Mouse (Mus musculus) intestine, embryonic 14.5 days (tissue): ENCODE results near the gene Samd7. TPM values are rescaled to one million over a fixed set of nuclear protein-coding genes. Genes with fewer than 3 reads are reported as not detected.
A peak's percentile ranks its signal among the peaks of the same experiment; 100 is the strongest.

ENCODE experiments used
- ATAC-seq: fragments of 200-750 bp; cut with Nextera tagmentation; replicated peaks from 2 replicates; pipeline ENCODE4 v1.8.0; 2017; ENCODE audit warnings: low read depth, moderate number of reproducible peaks, moderate TSS enrichment, moderate library complexity; ENCODE audit not compliant: low FRiP score, low TSS enrichment
- DNase-seq: peaks from one replicate; pipeline ENCODE4 v3.0.0-alpha.2; 2018; ENCODE audit warnings: low spot score
- H3K27ac ChIP-seq: fragments of 300-500 bp; sonication (generic); 2 replicates; pipeline ENCODE4 v1.5.1; 2014; ENCODE audit warnings: low read depth, mild to moderate bottlenecking, control low read depth
- H3K27me3 ChIP-seq: fragments of 300-500 bp; sonication (generic); replicated peaks from 2 replicates; pipeline ENCODE4 v1.6.1; 2014; ENCODE audit warnings: low read length, control low read depth; ENCODE audit not compliant: control insufficient read depth, insufficient read depth
- H3K36me3 ChIP-seq: fragments of 300-500 bp; sonication (generic); 2 replicates; pipeline ENCODE4 v1.6.1; 2014; ENCODE audit warnings: low read length, control low read depth; ENCODE audit not compliant: control insufficient read depth, insufficient read depth
- H3K4me1 ChIP-seq: fragments of 300-500 bp; sonication (generic); replicated peaks from 2 replicates; pipeline ENCODE4 v1.6.1; 2014; ENCODE audit warnings: low read length, control low read depth, mixed read lengths; ENCODE audit not compliant: control insufficient read depth, insufficient read depth
- H3K4me2 ChIP-seq: fragments of 300-500 bp; sonication (generic); 2 replicates; pipeline ENCODE4 v1.6.1; 2014; ENCODE audit warnings: low read length
- H3K4me3 ChIP-seq: fragments of 300-500 bp; sonication (generic); 2 replicates; pipeline ENCODE4 v1.5.1; 2014; ENCODE audit warnings: low read depth, low read length, control low read depth, mixed read lengths
- H3K9ac ChIP-seq: fragments of 300-500 bp; sonication (generic); 2 replicates; pipeline ENCODE4 v1.6.1; 2014; ENCODE audit warnings: mild to moderate bottlenecking, low read length
- H3K9me3 ChIP-seq: fragments of 300-500 bp; sonication (generic); 2 replicates; pipeline ENCODE4 v1.6.1; 2016; ENCODE audit warnings: low read length, control low read depth; ENCODE audit not compliant: control insufficient read depth
- WGBS: fragments of 180-500 bp; shearing (Covaris S2); extraction: QIAGEN DNeasy Blood & Tissue Kit; methylation state at CpG from one replicate; pipeline ENCODE4 v1.1.7; 2014; 5-methylcytosine and 5-hydroxymethylcytosine counted together
- polyA plus RNA-seq: library from polyadenylated mRNA; unstranded; fragments of >200 nt; fragmentation: Nextera tagmentation; extraction: Ambion mirVana; gene quantifications from 2 replicates; pipeline ENCODE4 v1.2.1, GENCODE M21; 2014

Samd7 gene
- polyA plus RNA-seq, 1 experiment from 2014 or later, result not detected

DNA sequence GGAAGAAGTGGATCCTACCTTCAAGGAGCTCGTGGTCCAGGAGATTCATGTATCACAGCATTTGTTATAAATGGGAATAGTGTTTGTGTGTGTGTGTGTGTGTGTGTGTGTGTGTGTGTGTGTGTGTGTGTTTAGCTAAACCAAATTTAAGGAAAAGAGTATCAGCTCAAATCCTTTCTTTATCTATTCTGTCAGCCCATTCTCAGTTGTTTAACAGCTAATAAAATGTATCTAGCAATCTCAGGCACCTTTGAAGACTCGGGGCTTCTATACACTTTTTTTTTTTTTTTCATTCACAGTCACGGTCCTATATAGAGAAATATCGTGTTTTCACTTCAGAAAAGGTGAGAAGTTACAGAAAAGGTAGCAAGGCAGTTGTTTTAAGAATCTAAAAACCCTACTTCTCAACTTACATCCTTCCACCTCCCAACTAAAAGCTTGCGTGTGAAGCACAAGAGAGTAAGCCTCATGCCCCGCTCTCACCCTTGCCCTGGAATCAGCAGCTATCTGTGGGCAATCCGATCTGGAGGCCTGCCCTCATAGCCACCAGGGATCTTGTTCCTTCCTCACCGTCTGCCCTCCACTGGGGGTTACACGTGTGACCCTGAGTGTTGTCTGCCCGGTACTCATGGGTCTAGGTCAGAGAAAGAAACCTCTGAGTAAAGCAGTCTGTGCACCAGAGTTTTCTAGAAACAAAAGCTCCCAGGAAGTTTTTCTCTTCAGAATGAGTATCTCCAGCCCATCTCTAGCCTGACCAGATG lies 23.8 kb downstream of the Samd7 start:
- no peaks in the 10 kb centered on the region for H3K27me3 ChIP-seq
- WGBS, result 63% methylated on average over 10 of the region's 10 CpGs
- H3K4me1 ChIP-seq, result no peaks in the 10 kb centered on the region
- no peak overlapping the region for H3K4me2 ChIP-seq
- no peak for ATAC-seq
- H3K9ac ChIP-seq, result no peak overlapping the region
- no peak overlapping the region for H3K27ac ChIP-seq
- DNase-seq, result peak; percentile 29
- H3K9me3 ChIP-seq, result no peaks in the 10 kb centered on the region
- no peaks in the 10 kb centered on the region for H3K36me3 ChIP-seq
- no peak overlapping the region for H3K4me3 ChIP-seq

GRCm38 (mm10) chr3:30771560-30771959 lies 25.5 kb downstream of the Samd7 start:
- Histone ChIP-seq H3K27me3 (no peaks in the 10 kb centered on the region), H3K9ac (no peak overlapping the region), H3K36me3 (no peaks in the 10 kb centered on the region), H3K27ac (no peak overlapping the region), H3K9me3 (no peaks in the 10 kb centered on the region), H3K4me1 (no peaks in the 10 kb centered on the region), H3K4me3 (no peak overlapping the region), H3K4me2 (no peak overlapping the region)
- 80% methylated on average over 1 of the region's 1 CpGs for WGBS
- DNase-seq (no peak), ATAC-seq (no peak)

DNA sequence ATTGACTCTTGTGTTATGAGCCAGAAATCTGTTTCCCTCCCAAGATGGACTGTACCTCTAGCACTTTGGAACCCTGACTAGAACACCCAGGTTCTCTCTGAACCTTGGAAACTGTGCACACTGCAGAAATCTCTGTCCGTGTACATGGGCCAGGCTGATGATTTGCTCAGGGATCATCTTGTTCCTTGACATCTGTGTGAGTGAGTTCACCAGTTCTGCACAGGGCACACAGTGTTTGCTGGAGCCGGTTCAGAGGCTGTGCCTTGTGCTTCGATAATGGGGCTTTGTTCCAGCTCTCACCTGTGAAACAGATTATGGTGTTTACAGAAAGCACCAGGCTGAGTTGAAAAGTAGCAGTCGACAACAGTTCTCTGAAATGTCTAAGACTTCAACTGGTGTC lies 26.5 kb downstream of the Samd7 start:
- no peak overlapping the region for H3K4me3 ChIP-seq
- DNase-seq, result no peak

GRCm38 (mm10) chr3:30774677-30775076 lies 28.6 kb downstream of the Samd7 start:
- no peaks in the 10 kb centered on the region for H3K4me1 ChIP-seq
- H3K4me2 ChIP-seq, result no peak overlapping the region
- H3K9me3 ChIP-seq, result no peaks in the 10 kb centered on the region
- ATAC-seq (no peak), DNase-seq (no peak)
- WGBS, result 90% methylated on average over 5 of the region's 5 CpGs
- no peaks in the 10 kb centered on the region for H3K27me3 ChIP-seq
- H3K9ac ChIP-seq, result no peak overlapping the region
- no peak overlapping the region for H3K4me3 ChIP-seq
- H3K27ac ChIP-seq, result no peak overlapping the region
- H3K36me3 ChIP-seq, result no peaks in the 10 kb centered on the region

More for the DNA sequence above, 26.5 kb downstream of the Samd7 start:
- Histone ChIP-seq H3K4me1 (no peaks in the 10 kb centered on the region), H3K9me3 (no peaks in the 10 kb centered on the region), H3K9ac (no peak overlapping the region), H3K27me3 (no peaks in the 10 kb centered on the region), H3K4me2 (no peak overlapping the region), H3K27ac (no peak overlapping the region), H3K36me3 (no peaks in the 10 kb centered on the region)
- no peak for ATAC-seq
- WGBS, result 54% methylated on average over 4 of the region's 4 CpGs

DNA sequence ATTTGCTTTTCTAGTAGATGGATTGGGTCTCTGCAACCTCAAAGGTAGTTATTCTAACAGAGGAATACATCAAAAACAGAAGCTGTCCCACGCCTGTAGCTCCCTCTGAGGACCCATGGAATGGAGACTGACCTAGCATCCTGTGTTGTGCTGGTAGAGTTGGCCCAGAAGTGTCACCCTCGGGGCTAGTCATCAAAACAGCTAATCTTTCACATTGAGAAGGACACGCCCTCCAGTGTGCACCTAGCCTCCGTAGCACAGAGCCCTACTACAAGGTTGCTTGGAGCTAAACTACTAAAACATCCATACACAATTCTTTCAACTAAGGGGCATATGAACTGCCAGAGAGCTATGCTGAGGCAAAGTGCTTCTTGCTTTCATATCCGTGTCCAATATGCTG lies 31.9 kb downstream of the Samd7 start:
- Histone ChIP-seq H3K9ac (no peak overlapping the region), H3K36me3 (no peaks in the 10 kb centered on the region), H3K4me2 (no peak overlapping the region), H3K9me3 (no peaks in the 10 kb centered on the region), H3K27me3 (no peaks in the 10 kb centered on the region), H3K4me3 (no peak overlapping the region), H3K27ac (no peak overlapping the region), H3K4me1 (no peaks in the 10 kb centered on the region)
- no peak for ATAC-seq
- 73% methylated on average over 5 of the region's 5 CpGs for WGBS
- no peak for DNase-seq

DNA sequence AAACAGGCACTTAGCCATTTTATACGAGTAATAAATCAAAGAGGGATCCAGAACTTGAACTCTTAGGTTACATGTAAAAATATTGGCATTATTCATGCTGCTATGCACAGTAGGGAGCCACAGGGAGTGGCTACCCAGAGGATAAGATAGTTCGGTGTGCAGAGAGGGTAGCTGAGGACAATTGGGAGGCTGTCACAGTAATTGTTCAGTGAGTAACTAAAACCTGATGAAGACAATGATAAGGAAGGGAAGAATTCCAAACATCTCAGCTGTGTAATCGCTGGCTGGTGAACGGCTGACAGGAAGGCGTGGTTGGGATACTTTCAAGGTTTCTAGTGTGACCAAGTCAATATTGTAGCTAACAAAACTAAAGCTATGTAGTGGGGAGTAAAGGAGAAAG lies 42.4 kb downstream of the Samd7 start:
- no peak for DNase-seq
- H3K9me3 ChIP-seq, result no peaks in the 10 kb centered on the region
- ATAC-seq, result no peak
- no peak overlapping the region for H3K27ac ChIP-seq
- H3K36me3 ChIP-seq, result no peaks in the 10 kb centered on the region
- H3K27me3 ChIP-seq, result no peaks in the 10 kb centered on the region
- 16% methylated on average over 5 of the region's 5 CpGs for WGBS
- H3K4me2 ChIP-seq, result no peak overlapping the region
- no peaks in the 10 kb centered on the region for H3K4me1 ChIP-seq
- no peak overlapping the region for H3K4me3 ChIP-seq
- no peak overlapping the region for H3K9ac ChIP-seq

GRCm38 (mm10) chr3:30792737-30793402 lies 46.8 kb downstream of the Samd7 start, which contains the start of gene Sec62:
Gene Sec62, plus strand, starts transcription at chr3:30792875.
- Histone ChIP-seq H3K36me3 (no peaks in the 10 kb centered on the region), H3K9ac (peak within 1 kb of the TSS; percentile 91), H3K4me1 (no peaks in the 10 kb centered on the region; the same call in 1 of the 2 replicates), H3K4me3 (peak within 1 kb of the TSS; percentile 94), H3K4me2 (peak within 1 kb of the TSS; percentile 78), H3K27me3 (no peaks in the 10 kb centered on the region), H3K27ac (peak within 1 kb of the TSS; percentile 91), H3K9me3 (no peaks in the 10 kb centered on the region)
- ATAC-seq, result peak; percentile 99
- WGBS, result under 1% methylated on average over 56 of the region's 62 CpGs
- DNase-seq, result peak; percentile 98

GRCm38 (mm10) chr3:30793403-30794221 lies 47.5 kb downstream of the Samd7 start:
- ATAC-seq, result peak; percentile 89
- Histone ChIP-seq H3K27me3 (no peaks in the 10 kb centered on the region), H3K4me1 (no peaks in the 10 kb centered on the region; the same call in 1 of the 2 replicates), H3K36me3 (no peaks in the 10 kb centered on the region), H3K4me3 (peak overlapping the region; percentile 94), H3K27ac (peak overlapping the region; percentile 91), H3K9ac (peak overlapping the region; percentile 91), H3K4me2 (peak overlapping the region; percentile 78), H3K9me3 (no peaks in the 10 kb centered on the region)
- DNase-seq, result peak; percentile 82
- WGBS, result under 1% methylated on average over 74 of the region's 75 CpGs
